Mouse (Mus musculus): ENCODE results near the gene Nexn.

- TF ChIP-seq CTCF (IDR thresholded peaks at IDR 0.05; ENCODE audit: borderline replicate concordance, insufficient read depth, low read depth, low read length) (no peak), POLR2A (IDR thresholded peaks at IDR 0.05; ENCODE audit: borderline replicate concordance, insufficient read depth, low read length) (no peak)
Measured at GRCm38 (mm10) chr3:152213416-152213815, 52.7 kb downstream of the Nexn start.
